Mouse (Mus musculus): ENCODE results near the gene Nfix.

Gene Nfix

GRCm38 (mm10) chr8:84705960-84706359, 94.2 kb downstream of the Nfix start:
- no peaks in the 10 kb centered on the region for H3K36me3 ChIP-seq (ENCODE audit: insufficient read depth, low read length)
- H3K9me3 ChIP-seq (ENCODE audit: low read length), result no peaks in the 10 kb centered on the region
- TF ChIP-seq CTCF (conservative IDR thresholded peaks at IDR 0.05; ENCODE audit: low read length) (no peak), POU5F1 (IDR thresholded peaks at IDR 0.05; ENCODE audit: borderline replicate concordance, low read length) (no peak), NANOG (IDR thresholded peaks at IDR 0.05; ENCODE audit: borderline replicate concordance, low read length) (no peak)
- peak overlapping the region; percentile 65; the same call in 1 of the 2 replicates for H3K4me3 ChIP-seq (replicated peaks; ENCODE audit: low read length)
- H3K27me3 ChIP-seq (ENCODE audit: insufficient read depth, low read length), result peaks cover 78% of the 10 kb centered on the region
- H3K4me1 ChIP-seq (replicated peaks; ENCODE audit: low read depth, low read length), result peaks cover 57% of the 10 kb centered on the region

- peak overlapping the region; percentile 65 for H3K4me3 ChIP-seq (replicated peaks; ENCODE audit: low read length)
- H3K36me3 ChIP-seq (ENCODE audit: insufficient read depth, low read length), result peaks cover 2% of the 10 kb centered on the region
- TF ChIP-seq POU5F1 (IDR thresholded peaks at IDR 0.05; ENCODE audit: borderline replicate concordance, low read length) (no peak), CTCF (conservative IDR thresholded peaks at IDR 0.05; ENCODE audit: low read length) (no peak), NANOG (IDR thresholded peaks at IDR 0.05; ENCODE audit: borderline replicate concordance, low read length) (no peak)
- H3K27me3 ChIP-seq (ENCODE audit: insufficient read depth, low read length), result peaks cover 77% of the 10 kb centered on the region
- no peaks in the 10 kb centered on the region for H3K9me3 ChIP-seq (ENCODE audit: low read length)
- H3K4me1 ChIP-seq (replicated peaks; ENCODE audit: low read depth, low read length), result peaks cover 63% of the 10 kb centered on the region
Measured at GRCm38 (mm10) chr8:84704867-84705831, 95.0 kb downstream of the Nfix start.

GRCm38 (mm10) chr8:84704356-84704755, 95.8 kb downstream of the Nfix start:
- peaks cover 77% of the 10 kb centered on the region for H3K27me3 ChIP-seq (ENCODE audit: insufficient read depth, low read length)
- H3K9me3 ChIP-seq (ENCODE audit: low read length), result no peaks in the 10 kb centered on the region
- H3K4me3 ChIP-seq (replicated peaks; ENCODE audit: low read length), result peak overlapping the region; percentile 72
- peaks cover 10% of the 10 kb centered on the region for H3K36me3 ChIP-seq (ENCODE audit: insufficient read depth, low read length)
- peaks cover 71% of the 10 kb centered on the region for H3K4me1 ChIP-seq (replicated peaks; ENCODE audit: low read depth, low read length)
- TF ChIP-seq POU5F1 (IDR thresholded peaks at IDR 0.05; ENCODE audit: borderline replicate concordance, low read length) (no peak), CTCF (conservative IDR thresholded peaks at IDR 0.05; ENCODE audit: low read length) (peak; percentile 74), NANOG (IDR thresholded peaks at IDR 0.05; ENCODE audit: borderline replicate concordance, low read length) (no peak)

GRCm38 (mm10) chr8:84703466-84704249, 96.5 kb downstream of the Nfix start:
- H3K4me1 ChIP-seq (replicated peaks; ENCODE audit: low read depth, low read length), result peaks cover 71% of the 10 kb centered on the region
- no peak for TF ChIP-seq POU5F1 (IDR thresholded peaks at IDR 0.05; ENCODE audit: borderline replicate concordance, low read length)
- no peak for TF ChIP-seq CTCF (conservative IDR thresholded peaks at IDR 0.05; ENCODE audit: low read length)
- TF ChIP-seq NANOG (IDR thresholded peaks at IDR 0.05; ENCODE audit: borderline replicate concordance, low read length), result no peak
- peaks cover 72% of the 10 kb centered on the region for H3K27me3 ChIP-seq (ENCODE audit: insufficient read depth, low read length)
- H3K36me3 ChIP-seq (ENCODE audit: insufficient read depth, low read length), result peaks cover 17% of the 10 kb centered on the region
- no peaks in the 10 kb centered on the region for H3K9me3 ChIP-seq (ENCODE audit: low read length)
- peak overlapping the region; percentile 72 for H3K4me3 ChIP-seq (replicated peaks; ENCODE audit: low read length)

GRCm38 (mm10) chr8:84702963-84703465, 97.1 kb downstream of the Nfix start:
- Histone ChIP-seq H3K27me3 (ENCODE audit: insufficient read depth, low read length) (peaks cover 67% of the 10 kb centered on the region), H3K36me3 (ENCODE audit: insufficient read depth, low read length) (peaks cover 23% of the 10 kb centered on the region), H3K4me3 (replicated peaks; ENCODE audit: low read length) (no peak overlapping the region), H3K9me3 (ENCODE audit: low read length) (no peaks in the 10 kb centered on the region), H3K4me1 (replicated peaks; ENCODE audit: low read depth, low read length) (peaks cover 69% of the 10 kb centered on the region)
- TF ChIP-seq POU5F1 (IDR thresholded peaks at IDR 0.05; ENCODE audit: borderline replicate concordance, low read length) (no peak), NANOG (IDR thresholded peaks at IDR 0.05; ENCODE audit: borderline replicate concordance, low read length) (no peak), CTCF (conservative IDR thresholded peaks at IDR 0.05; ENCODE audit: low read length) (no peak)

GRCm38 (mm10) chr8:84702561-84702960, 97.6 kb downstream of the Nfix start:
- peaks cover 67% of the 10 kb centered on the region for H3K4me1 ChIP-seq (replicated peaks; ENCODE audit: low read depth, low read length)
- peaks cover 28% of the 10 kb centered on the region for H3K36me3 ChIP-seq (ENCODE audit: insufficient read depth, low read length)
- peaks cover 62% of the 10 kb centered on the region for H3K27me3 ChIP-seq (ENCODE audit: insufficient read depth, low read length)
- no peak overlapping the region for H3K4me3 ChIP-seq (replicated peaks; ENCODE audit: low read length)
- no peak for TF ChIP-seq NANOG (IDR thresholded peaks at IDR 0.05; ENCODE audit: borderline replicate concordance, low read length)
- TF ChIP-seq POU5F1 (IDR thresholded peaks at IDR 0.05; ENCODE audit: borderline replicate concordance, low read length), result no peak
- H3K9me3 ChIP-seq (ENCODE audit: low read length), result no peaks in the 10 kb centered on the region

GRCm38 (mm10) chr8:84700941-84701911, 98.9 kb downstream of the Nfix start, which contains the start of gene Lyl1:
TSS of gene Lyl1 (plus strand) at chr8:84701457.
- peaks cover 49% of the 10 kb centered on the region for H3K27me3 ChIP-seq (ENCODE audit: insufficient read depth, low read length)
- H3K36me3 ChIP-seq (ENCODE audit: insufficient read depth, low read length), result peaks cover 41% of the 10 kb centered on the region
- H3K9me3 ChIP-seq (ENCODE audit: low read length), result no peaks in the 10 kb centered on the region
- TF ChIP-seq CTCF (conservative IDR thresholded peaks at IDR 0.05; ENCODE audit: low read length), result no peak
- no peak for TF ChIP-seq NANOG (IDR thresholded peaks at IDR 0.05; ENCODE audit: borderline replicate concordance, low read length)
- no peak for TF ChIP-seq POU5F1 (IDR thresholded peaks at IDR 0.05; ENCODE audit: borderline replicate concordance, low read length)
- peak within 1 kb of the TSS; percentile 64 for H3K4me3 ChIP-seq (replicated peaks; ENCODE audit: low read length)
- peaks cover 70% of the 10 kb centered on the region for H3K4me1 ChIP-seq (replicated peaks; ENCODE audit: low read depth, low read length)
